Mouse (Mus musculus): ENCODE data around the gene Tnfrsf8. TPM values are rescaled to one million over a fixed set of nuclear protein-coding genes. Genes with fewer than 3 reads are reported as not detected.

The Tnfrsf8 gene
- polyA plus RNA-seq, 1 experiment from 2014 or later, result 0.18 TPM

DNA sequence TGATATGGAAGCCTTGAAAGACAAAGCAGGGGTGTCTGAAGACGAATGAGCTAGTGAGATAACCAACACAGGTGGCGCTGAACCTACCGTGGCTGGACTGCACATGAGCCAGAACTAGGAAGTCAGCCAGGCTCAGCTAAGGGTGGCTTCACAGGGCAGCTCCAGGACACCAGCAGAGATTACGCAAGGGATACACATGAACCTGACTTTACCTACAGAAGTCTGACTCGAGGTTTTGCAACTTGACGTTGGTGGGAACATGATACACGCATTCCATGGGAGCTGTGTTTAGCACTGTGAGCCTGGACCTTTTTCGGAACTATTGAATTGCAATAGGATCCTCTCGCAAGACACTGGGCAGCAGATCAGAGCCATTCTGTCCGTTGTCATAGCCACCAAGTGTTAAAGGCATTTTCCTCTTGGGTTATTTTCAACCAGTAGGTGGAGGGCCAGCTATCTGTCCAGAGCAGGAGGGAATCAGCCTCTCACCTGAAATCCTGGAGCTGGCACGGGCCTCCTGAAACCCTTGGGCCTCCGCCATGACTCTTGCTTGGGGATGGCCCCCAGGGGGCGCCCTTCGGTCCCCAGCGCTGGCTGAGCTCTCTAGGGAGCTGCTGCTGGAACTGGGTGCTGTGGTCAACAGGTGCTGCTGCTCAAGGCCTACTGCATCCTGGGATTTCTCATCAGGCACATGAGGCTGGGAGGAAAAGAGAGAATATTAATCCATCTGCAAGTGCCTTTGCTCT is 95.6 kb downstream of the Tnfrsf8 start:
- Histone ChIP-seq H3K27me3 (no peaks in the 10 kb centered on the region), H3K9ac (no peak overlapping the region), H3K9me3 (replicated peaks) (no peaks in the 10 kb centered on the region), H3K4me1 (peaks cover 5% of the 10 kb centered on the region), H3K27ac (no peak overlapping the region), H3K36me3 (no peaks in the 10 kb centered on the region), H3K4me3 (replicated peaks) (no peak overlapping the region), H3K4me2 (no peak overlapping the region)
- 0 out of 2 replicates have a peak, but pooled peaks have one; percentile 27 for ATAC-seq (replicated peaks; ENCODE audit: low FRiP score)
- 63% methylated on average over 15 of the region's 15 CpGs for WGBS

DNA sequence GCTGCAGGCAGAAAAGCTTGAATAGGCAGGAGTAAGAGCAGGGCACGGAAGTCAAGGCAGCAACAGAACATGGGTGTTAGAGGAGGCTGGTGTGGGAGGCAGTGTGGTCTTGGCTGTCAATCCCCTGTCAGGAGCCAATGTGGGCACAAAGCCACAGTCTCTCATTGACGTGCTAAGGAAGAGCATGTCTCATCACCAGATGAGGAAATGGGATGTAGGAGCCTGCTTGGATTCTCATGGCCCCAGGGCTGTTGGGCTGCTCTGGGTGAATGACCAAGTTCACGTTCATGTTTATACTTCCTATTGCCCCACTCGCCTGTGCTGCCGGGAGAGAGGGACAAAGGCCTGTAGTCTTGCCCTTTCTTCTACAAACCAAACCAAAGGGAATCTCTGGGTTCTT is 97.1 kb downstream of the Tnfrsf8 start:
- ATAC-seq (replicated peaks; ENCODE audit: low FRiP score), result no peak
- H3K9me3 ChIP-seq (replicated peaks), result no peaks in the 10 kb centered on the region
- no peak overlapping the region for H3K9ac ChIP-seq
- H3K4me1 ChIP-seq, result peaks cover 5% of the 10 kb centered on the region
- no peak overlapping the region for H3K4me3 ChIP-seq (replicated peaks)
- no peak overlapping the region for H3K4me2 ChIP-seq
- 75% methylated on average over 5 of the region's 5 CpGs for WGBS
- H3K36me3 ChIP-seq, result no peaks in the 10 kb centered on the region
- H3K27ac ChIP-seq, result no peak overlapping the region
- H3K27me3 ChIP-seq, result no peaks in the 10 kb centered on the region

Other genes with a start within 250 kb of the Tnfrsf8 start
- 9.9 and 10.1 TPM in 2 replicates for gene Vps13d, start 120.2 kb downstream of the Tnfrsf8 start, polyA plus RNA-seq (2015; fragmentation: Nextera tagmentation; extraction: Ambion mirVana)
- gene Tnfrsf1b, start 68.3 kb downstream of the Tnfrsf8 start, polyA plus RNA-seq (2015; fragmentation: Nextera tagmentation; extraction: Ambion mirVana), result 3.2 and 3.5 TPM in 2 replicates
- 0.17 TPM in 1 of 2 replicates, not detected in the other for gene Zfp990, start 195.6 kb upstream of the Tnfrsf8 start, polyA plus RNA-seq (2015; fragmentation: Nextera tagmentation; extraction: Ambion mirVana)